Mouse (Mus musculus) inflammation-experienced regulatory T-cells, adult 6 months (primary cell): ENCODE results near the gene Gm20388. TPM values are rescaled to one million over a fixed set of nuclear protein-coding genes. Genes with fewer than 3 reads are reported as not detected.

Experiments
- ATAC-seq: one replicate; pipeline ENCODE4 v1.8.0; 2017
- polyA plus RNA-seq, 3 experiments: library from polyadenylated mRNA; unstranded; fragments of 100-300 nt; shearing (Covaris generic); gene quantifications; one replicate each; pipeline ENCODE4 v1.2.1; 2017

Gm20388 gene
- polyA plus RNA-seq, 3 experiments from 2014 or later, result 10.8 to 14.1 (median 11.8) TPM

DNA sequence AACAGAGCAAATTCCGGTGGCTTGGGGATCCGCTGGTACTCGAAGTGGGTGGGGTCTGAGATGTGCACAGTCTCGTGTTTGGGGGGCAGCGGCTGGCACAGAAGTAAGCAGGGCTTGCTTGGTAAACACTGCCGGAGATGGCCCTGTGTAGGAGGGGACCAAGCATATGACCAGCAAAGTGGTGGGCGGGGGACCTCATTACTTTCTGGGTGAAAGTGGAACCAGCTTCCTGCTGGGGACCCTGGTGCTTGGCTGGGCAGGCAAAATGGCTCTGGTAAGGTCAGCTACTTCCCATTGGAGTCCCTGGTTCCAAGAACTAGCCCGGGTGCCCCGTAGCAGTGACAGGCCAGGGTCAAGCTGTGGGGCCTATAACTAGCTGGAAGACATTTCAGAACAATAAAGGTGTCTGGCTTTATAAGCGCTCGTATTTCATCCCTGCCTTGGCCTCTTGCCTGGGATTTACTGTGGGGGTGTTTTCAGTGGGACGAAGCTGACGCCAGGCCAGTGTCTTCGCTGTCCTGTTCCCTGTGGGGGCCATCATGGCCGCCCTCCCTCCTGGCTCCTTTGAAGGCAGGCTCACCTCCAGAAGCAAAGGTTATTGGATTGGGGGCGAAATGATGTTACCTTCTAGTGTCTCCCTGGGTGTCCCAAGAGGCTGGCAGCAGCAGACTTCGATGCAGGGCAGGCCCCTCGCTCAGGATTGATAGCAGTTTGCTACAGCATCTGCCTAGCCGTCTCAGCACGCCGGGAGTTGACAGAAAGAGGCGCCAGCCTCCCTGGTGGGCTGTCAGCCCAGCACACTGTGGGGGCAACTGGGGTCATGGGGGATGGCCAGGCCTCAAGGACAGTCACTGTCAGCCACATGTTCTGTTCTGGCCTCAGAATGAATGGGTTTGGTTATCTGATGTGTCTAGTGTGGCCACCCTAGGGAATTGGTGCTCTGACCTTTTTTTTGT lies 466.5 kb downstream of the Gm20388 start:
- ATAC-seq, result no peak

DNA sequence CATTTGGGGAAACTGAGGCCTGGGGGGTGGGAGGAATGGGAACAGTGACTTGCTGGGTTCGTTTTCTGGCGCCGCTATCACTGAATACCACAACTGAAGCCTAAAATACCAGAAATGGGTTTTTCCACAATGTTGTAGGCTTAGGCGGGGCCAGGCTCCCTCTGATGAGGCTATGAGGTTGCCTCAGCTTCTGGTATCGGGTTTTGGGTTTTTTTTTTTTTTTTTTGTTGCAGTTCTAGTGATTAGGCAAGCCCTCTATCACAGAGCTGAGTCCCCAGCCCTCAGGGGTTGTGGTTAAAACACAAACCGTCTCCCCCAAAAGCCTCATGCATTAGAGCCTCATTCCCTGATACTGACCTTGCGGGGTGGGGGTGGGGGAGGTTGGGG lies 467.2 kb downstream of the Gm20388 start:
- ATAC-seq, result no peak

DNA sequence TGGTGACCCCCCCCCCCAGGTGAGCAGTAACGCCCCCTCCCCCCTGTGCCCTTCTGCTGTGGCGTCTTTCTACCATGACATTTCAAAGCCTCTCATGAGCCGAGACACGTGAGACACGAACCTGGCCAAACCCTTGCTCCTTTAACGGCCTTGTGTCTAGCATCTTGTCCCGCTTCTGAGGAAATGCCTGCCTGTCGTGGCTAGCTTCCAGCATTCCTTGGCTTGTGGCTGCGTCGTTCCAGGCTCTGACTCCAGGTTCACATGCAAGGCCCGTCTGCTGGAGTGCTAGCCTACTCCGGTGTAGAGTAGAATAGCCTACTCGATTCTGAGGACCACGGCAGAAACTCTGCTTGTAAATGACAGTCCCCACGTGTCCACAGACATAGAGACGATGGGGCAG lies 467.7 kb downstream of the Gm20388 start:
- ATAC-seq, result no peak

DNA sequence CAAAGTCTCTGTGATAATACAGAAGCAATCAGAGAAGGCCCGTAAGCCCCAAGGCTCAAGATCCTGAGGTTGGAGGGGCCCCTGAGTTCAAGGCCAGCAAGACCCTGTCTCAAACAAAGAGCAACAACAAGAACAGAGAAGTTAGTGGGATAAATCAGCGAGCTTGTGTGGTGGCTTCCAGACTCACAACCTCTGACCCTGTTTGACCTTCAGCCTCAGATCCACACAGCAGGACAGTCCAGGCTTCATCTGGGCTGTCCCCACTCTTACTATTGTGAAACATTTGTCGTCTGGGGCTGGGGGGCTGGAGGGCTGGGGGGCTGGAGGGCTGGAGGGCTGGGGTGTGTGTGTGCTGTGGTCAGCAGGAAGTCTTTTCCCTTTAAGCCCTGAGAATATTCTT lies 468.4 kb downstream of the Gm20388 start:
- ATAC-seq, result no peak

DNA sequence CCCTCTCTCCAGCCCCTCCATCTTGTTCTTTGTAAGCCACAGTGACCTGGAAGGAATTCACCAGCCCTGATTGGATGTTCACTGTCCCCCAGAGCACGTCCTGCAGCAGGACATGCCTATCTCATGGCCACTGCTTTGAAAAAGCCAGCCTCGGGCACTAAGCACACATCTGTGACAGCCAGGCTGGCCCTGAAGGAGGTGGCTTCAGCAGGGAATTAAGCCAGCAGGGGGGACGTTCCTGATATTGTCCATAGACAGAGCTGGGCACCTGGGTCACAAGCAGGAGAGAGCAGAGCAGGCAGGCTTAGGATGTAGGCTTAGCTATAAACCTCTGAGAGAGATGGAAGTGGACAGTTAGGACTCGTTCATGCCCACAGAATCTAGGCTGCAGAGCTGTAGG lies 471.2 kb downstream of the Gm20388 start:
- ATAC-seq, result no peak

DNA sequence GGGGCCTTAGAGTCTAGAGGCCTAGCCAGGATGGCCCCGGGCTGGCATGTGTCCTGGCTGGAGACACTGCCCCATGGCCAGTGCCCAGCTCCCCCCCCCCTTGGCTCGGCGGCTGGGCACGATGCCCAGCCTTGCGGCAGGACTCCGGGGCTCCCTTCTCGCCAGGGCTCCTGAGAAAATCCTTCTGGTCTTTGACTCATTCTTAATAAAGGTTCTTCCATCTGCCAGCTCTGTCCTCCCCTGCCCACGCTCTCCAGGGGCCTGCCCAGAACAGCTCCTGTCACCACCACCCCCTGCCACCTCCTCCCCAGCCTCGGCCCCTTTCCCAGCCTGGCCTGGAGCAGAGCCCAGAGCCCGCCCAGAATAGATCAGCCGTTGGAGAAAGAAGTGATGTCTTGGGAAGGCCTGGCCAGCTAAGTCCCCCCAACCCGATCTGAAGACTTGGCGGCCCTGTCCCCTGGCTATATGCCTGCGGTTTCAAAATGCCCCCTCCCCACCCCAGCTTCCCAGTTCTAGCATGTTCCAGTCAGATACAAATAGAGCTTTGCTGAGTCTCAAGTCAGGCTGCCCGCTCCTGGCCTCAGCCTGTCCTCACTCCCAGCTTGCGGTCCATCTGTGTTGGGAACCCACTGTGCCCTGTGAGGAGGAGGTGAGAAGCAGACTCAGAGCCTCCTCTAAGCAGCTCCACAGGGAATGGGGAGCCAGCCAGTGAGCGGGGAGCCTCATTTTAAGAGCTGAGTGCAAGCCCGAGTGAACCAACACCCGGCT lies 472.0 kb downstream of the Gm20388 start:
- ATAC-seq, result no peak

DNA sequence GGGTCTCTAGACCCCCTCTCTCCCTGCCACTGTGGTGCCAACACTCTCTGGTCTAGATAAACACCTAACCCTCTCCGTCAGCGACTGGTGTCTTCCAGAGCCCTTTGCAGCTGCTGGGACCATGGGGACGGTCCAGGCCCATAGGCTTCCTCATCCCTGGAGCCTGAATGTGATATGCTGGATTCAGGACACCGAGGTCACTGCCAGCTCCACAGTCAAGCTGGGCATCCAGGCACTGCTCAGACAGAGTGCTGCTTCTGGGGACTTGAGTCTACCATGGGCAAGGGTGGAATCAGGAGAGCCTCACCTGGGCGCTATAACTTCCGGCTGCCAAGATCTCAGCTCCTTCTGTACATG lies 472.5 kb downstream of the Gm20388 start:
- no peak for ATAC-seq

DNA sequence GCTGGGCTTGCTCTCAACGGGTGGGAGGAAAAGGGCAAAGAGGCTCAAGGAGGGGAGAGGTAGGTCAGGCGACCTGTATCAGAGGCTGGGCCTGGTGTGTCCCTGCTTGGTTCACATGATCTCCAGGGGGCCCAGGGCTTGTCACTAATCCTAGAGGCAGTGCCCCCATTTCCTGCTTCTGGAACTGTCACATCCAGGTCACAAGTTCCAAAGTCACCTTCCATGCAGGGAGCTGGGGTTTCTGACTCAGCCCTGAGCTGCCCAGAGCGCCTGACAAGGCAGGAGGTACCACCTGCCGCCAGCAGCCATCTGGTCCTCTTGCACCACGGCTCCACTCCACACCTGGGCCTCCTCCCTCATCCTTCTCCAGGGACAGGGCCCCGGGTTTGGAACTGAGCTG lies 473.1 kb downstream of the Gm20388 start:
- ATAC-seq, result no peak

DNA sequence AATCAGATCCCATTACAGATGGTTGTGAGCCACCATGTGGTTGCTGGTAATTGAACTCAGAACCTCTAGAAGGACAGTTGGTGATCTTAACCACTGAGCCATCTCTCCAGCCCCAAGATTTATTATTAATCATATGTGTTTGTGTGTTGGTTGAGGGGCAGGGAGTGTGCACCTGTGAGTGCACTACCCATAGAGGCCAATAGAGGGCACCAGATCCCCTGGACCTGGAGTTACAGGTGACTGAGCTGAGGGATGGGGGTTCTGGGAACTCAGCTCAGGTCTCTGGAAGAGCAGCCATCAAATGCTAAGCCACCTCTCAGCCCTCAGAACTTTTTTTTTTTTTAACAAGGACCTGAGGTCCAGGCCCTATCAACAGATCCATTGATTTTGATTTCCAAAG lies 474.1 kb downstream of the Gm20388 start:
- ATAC-seq, result no peak

DNA sequence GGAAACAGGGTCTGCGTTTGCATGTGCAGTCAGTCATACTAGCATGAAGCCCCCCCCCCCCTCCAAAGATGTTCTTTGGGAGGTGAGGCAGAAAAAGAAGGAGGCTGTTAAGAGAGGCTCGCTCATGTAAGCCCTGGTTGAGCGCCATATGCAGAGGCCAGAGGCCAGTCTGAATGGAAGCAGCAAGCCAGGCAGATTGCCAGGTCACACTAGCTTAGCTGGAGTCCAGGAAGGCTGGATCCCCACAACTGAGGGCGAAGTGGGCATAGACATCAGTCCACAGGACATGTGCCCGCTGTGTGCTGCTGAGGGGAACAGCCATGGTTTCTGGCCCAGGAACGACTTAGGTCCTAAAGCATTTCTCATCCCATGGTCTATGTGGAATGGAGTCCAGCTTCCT lies 477.6 kb downstream of the Gm20388 start:
- ATAC-seq, result no peak

DNA sequence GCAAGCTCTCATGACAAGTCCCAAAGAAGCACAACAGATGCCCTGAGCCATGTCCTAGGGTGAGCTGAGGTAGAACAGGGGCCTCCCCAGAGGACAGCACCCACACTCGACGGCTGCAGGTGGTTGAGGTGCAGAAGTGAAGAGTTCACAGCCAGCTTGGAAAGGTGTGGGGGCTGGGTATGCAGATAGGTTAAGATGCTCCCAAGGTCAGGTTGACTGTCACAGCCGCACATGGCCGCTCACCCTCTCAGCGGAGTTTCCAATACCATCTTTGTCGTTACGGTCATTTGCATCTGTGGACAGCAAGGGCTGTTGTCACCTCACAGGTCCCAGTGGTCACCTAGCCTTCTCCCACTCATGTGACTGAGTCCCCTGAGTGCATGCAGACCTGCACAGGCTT lies 480.0 kb downstream of the Gm20388 start:
- no peak for ATAC-seq

DNA sequence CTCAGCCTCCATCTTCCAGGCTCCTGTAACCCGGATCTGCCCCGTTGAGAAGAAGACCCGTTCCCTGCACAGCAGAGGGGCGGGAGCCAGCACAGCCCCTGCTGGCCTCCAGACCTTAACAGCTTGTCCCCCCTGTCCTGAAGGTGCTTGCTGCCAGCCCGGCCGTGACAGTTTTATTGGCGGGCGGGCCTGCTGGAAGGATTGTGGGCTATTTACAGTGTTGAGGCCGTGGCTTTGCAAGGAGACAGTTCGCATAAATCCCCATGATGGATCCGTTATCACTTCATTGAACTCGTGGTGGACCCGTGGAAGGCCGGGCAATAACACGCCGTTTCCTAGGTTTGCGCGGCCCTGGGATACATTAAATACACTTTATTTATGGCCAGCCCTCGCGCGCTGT lies 481.2 kb downstream of the Gm20388 start:
- ATAC-seq, result no peak

DNA sequence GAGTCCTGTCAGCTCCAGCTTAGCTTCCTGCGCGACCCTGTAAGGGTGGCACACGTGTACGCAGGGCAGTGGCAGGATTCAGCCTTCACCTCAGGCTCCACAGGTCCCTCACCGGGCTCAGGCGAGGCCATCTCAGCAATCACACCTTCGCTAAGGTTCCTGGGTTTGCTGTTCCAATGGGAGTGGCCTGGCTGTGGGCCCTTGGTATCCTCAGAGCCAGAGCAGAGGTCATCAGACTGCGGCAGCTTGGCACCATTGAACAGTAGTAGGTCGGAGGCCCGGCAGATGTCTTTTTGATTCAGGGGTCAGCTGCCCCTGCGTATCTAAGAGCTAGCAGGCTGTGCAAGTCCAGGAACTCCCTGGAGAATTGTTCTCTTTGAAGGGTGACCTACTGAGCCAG lies 482.4 kb downstream of the Gm20388 start:
- ATAC-seq, result no peak

DNA sequence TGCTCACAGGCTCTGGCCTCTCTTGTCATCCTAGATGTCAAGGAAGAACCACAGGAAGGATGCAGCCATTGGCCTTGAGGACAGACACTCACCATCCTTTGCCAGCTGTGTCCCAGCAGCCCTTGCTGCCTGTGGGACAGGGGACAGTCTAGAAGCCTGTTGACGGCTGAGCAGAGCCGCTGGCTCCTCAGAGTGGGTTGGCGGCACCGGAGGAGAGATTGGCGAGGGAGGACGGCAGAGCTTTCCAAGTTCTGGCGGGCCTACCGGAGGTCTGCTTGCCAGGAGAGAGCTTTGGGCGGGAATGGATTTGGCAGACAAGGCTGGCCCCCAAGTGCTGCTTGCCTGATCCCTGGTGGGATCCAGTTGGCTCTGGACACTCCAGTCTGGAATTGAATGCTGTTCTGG lies 483.2 kb downstream of the Gm20388 start:
- no peak for ATAC-seq

DNA sequence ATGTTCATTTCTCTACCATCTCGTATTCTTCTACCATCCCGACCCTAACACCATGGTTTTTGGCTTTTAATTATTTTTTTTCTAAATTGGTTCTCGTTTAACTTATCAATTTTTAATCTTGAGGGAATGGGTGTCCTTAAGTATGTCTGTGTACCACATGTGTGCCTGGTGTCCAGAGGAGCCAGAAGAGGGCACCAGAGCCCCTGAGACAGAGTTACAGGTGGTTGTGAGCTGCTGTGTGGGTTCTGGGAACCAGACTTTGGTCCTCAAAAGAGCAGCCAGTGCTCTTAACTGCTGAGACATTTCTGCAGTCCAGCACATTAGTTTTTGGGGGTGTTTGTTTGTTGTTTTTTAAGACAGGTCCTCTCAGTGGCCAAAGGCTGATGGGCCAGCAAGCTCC lies 485.3 kb downstream of the Gm20388 start:
- ATAC-seq, result no peak

DNA sequence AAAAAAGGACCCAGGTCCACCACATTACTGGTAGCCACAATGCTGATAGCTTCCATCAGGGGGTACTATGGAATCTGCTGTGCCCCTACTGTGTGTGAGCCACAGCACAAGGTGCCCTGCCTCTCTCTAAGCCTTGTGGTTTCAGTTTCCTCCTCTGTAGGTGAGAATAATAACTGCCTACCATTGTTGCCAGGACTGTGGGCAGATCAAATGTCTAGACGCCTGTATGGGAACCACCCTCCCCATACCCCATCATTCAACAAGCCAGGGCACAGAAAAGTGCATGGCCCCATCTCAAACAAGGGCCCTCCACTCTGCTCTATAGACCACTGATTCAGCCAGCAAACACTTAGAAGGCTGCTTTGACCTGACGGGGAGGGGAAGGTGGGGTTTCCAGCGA lies 486.1 kb downstream of the Gm20388 start:
- peak; percentile 78 for ATAC-seq

DNA sequence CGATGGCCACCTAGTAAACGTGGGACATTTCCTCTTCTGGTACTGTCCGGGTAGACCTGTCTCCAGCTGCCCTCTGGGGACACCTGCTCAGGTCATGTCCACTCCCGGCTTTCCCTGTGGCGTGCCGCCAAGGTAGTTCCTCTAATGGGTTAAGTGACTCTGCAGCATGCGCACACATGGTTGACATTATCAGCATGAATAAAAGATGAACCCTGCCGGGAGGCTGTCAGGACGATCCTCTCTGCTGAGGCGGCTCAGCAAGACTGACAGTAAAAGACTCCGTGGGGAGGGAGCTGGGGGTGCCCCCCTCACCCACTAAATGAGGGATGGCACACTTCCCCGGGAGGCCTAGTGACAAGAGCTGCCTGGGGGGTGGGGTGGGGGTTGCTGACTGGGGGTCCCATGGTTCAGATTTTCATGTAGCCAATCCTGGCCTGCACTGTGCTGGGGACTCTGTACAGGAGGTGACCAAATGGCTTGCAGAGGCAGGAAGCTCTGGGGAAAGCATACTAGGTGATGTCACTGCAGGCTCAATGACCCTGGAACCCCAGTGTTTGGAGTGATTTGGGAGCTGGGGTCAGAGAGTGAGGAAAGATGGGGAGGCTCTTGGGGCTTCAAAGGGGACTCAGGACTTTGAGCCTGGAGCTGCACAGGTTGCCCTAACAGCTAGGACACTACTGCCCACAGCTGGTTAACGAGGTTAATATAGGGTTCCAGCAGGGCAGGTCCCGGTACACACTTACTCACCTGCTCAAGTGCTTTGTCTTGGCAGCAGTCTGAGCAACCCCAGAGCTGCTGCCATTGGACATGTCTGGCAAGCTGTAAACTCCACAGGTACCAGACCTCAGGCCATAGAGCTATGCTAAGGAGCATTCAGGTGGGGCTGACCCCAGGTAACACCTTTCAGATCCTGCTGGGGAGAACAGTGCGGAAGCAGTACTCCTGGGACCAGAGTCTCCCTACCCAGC lies 487.1 kb downstream of the Gm20388 start:
- ATAC-seq, result no peak

DNA sequence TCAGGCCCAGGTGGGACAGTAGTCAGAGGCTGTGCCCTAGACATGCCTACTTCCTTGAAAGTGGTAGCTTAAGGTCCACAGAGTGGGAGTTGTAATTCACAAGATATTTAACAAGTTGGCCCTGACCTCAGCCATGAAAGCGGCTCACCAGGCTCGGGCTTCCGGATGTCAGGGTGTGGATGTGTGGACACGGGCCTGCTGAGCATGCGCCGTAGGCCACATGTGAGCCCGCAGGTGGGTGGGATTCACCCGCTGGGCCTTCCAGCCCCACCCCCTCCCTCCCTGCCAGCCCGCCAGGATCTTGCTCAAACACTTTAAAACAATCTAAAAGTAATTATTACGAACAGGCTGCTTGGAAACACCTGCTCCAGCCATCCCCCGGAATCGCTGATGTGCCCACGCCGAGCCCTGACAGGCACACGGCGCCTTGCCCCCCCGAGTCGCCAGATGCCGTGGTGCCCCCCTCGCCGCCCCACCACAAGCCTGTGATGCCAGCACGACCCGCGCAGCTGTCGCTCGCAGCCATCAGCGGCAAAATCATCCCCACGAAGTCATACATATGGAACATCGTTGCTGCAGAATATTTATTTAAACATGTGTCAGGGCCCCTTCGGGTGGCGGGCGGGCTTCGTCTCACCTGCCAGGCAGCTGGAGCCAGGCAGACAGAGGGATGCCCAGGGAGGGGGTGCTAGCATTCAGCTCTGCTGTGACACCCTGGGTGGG lies 488.7 kb downstream of the Gm20388 start:
- no peak for ATAC-seq

DNA sequence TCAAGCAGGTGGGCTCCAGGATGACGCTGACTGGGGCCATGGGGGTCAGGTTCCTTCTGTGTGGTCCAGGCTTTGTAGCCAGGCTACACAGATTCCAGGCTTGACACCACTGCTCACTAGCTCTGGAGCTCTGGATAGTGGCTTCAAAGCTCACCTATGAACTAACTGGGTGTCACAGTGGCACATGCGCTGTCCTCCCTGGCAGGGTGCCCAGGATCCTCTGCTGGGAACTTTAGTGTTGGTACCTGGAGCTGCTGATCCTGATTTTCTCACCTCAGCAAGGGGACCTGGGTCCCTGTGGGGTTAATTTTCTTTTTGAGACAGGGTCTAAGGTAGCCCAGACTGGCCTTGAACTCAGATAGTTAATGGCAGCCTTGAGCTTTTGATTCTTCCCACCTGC lies 490.6 kb downstream of the Gm20388 start:
- ATAC-seq, result no peak

DNA sequence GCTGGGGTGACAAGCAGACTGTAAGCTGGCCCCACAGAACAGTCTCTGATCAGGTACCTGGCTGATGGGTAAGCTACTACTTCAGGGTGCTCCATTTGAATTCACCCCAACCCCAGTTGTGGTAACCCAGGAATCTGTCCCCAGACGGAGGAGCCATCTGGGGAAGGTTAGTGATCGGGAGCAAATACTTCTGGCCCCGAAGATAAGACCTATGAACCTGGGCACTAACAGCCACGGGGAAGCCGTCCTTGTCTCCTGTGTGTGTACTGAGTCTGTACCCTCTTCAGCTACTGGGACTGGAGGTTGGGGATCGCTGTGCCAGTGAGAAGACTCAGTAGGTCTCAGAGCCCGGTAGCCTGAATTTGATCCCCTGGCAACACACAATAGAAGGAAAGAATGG lies 491.1 kb downstream of the Gm20388 start:
- no peak for ATAC-seq

DNA sequence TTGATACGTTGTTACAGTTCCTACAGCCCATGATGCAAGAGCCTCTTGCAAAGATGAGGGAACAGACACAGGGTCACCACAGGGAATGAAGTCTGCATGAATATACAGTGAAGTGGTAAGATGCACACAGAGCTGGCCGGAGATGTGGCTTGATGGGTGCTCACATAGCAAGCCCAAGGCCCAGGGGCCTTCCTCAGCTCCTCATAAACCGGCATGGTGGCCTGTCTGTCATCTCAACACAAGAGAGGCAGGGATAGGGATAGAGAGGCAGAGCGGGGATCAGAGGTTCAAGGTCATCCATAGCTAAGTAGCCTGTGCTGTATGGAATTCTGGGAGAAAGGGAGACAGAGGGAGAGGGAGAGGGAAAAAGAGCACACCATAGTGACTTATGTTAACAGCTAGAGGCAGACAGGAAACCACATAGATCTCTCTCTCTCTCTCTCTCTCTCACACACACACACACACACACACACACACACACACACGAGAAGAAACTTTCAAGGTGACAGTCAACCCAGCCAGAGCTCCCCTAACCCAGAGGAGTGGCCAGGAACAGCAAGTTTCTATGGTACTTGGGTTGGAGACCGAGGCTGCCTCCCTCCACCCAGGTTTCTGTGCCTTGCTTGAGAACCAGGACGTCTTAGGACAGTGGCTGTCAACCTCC lies 493.1 kb downstream of the Gm20388 start:
- ATAC-seq, result peak; percentile 25

DNA sequence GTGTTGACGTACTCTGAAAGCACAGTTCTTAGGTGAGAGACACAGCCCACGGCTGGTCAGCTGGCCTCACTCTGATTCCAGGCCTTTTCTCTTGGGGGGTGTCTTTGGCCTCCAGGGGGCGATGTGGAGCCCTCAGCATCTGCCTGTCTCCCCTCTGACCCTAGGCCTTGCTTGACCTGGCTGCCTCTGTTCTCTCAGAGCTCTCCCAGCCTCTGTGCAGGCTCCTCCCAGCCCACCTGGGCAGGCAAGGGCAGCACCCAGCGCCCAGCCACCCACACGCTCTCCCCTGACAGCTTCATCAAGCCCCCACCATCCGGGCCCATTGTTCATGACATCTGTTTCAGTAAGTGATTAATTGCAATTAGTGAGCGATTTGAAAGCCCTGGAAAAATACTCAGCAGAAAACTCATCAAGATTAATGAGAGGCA lies 494.0 kb downstream of the Gm20388 start:
- no peak for ATAC-seq
